Mouse (Mus musculus): ENCODE results near the gene Klhl6.

GRCm38 (mm10) chr16:19969506-19969905 lies 13.3 kb downstream of the Klhl6 start:
- no peak for TF ChIP-seq POLR2A (IDR thresholded peaks at IDR 0.05; ENCODE audit: control insufficient read depth, extremely low read depth, insufficient read depth, low read length, poor library complexity)
- no peak for TF ChIP-seq CTCF (IDR thresholded peaks at IDR 0.05; ENCODE audit: borderline replicate concordance, control insufficient read depth, extremely low read depth, insufficient read depth, low read length, poor library complexity)

All from thymus, adult 2 months (tissue).